Mouse (Mus musculus): Measurements from ENCODE around the gene Aldh16a1.

DNA sequence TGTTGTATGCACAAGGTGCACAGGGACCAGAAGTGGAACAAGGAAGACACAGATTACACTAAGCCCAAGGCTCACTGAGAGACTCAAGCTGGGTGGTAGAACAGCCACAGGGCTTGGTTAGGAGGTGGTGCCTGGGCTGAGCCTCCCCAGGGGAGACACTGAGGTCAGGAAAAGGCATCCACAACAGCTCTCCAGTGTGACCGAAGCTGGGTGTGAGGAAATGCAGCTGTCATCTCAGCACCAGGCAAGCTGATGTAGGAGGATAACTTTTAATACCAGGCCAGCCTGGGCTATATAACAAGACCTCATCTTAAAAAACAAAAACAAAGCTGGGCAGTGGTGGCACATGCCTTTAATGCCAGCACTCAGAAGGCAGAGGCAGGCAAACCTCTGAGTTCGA lies 36.8 kb upstream of the Aldh16a1 start:
- TF ChIP-seq POLR2A (IDR thresholded peaks at IDR 0.05; ENCODE audit: insufficient read depth, low read length) (no peak), CTCF (IDR thresholded peaks at IDR 0.05; ENCODE audit: low read depth, low read length) (no peak)
